Mouse (Mus musculus) MEL-GATA-1-ER (cell line): ENCODE results near the gene Usp30.

Source experiments
- DNase-seq: peaks from one replicate; pipeline ENCODE4 v3.0.0-alpha.2; 2012; ENCODE audit warnings: low read depth; ENCODE audit errors: extremely low read depth

Usp30 gene

DNA sequence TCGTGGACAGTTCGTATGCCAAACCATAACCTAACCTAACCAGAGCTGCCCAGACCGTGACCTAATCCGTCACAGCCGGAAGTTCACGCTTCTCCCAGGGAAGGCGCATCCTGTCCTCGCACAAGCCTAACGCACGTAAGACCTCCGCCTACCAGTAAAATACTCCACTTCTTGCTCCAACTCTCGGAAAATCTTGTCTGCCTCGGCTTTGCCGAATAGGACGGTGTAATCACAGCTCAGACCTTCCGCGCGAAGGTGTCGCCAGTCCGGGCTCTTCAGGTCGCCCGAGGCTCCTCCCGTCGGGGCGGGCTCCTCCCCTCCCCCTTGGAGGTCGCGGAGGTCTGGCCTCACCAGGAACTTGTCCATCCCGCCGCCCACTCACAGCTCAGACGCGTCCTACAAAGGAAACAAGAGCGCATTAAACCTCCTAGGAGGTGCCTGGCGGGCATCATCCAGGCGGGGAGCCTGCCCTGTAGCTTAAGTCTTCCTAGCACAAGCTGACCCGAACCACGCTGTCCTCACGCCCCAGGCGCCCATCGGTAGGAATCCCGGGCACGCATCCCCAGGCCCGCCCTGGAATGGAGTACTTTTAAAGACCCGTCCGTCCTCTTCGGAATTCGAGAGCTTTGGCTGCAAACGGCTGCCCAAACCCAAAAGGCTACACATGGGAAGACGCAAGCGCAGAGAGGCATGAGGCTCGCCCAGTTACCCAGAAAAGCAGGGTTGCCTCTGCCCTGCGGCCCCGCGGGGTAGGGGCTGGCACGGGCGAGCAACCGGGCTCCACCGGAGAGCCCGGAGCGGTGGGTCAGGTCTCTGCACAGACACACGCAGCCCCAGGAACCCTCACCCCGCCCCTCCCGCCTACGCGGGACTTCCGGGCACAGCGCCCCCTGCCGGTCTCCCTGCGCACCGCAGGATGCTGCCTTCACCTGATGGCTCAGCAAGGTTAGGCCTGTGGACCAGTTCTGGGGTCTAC lies 62.4 kb downstream of the Usp30 start, which contains the start of gene Alkbh2:
Gene Alkbh2 (minus strand): TSS at position 845 of the 976 bp plus-strand sequence.
- peak; percentile 39 for DNase-seq

DNA sequence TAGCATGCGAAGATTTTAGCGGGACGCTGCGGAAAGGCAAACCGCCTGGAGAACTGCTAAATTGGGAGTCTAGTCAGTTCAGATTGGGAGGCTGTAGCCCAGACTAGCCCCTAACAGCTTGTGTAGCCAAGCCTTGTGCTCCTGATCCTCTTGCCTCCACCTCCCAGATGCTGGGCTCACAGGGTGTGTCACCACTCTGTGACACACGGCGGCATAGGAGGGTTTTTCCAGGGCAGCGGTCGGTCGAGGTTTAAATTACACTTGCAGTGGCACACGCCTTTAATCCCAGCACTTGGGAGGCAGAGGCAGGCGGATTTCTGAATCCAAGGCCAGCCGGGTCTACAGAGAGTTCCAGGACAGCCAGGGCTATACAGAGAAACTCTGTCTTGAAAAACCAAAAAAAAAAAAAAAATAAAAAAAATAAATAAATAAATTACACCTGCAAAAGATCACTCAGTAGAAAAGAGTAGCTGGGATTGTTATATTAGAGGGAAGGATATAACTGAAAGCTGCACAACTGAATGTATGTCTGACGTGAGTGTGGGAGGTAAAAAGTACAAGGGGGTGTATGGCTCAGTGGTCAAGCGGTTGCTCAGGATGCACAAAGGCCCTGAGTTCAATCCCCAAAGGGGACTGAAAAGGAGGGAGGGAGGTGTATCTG lies 64.4 kb downstream of the Usp30 start:
- no peak for DNase-seq

DNA sequence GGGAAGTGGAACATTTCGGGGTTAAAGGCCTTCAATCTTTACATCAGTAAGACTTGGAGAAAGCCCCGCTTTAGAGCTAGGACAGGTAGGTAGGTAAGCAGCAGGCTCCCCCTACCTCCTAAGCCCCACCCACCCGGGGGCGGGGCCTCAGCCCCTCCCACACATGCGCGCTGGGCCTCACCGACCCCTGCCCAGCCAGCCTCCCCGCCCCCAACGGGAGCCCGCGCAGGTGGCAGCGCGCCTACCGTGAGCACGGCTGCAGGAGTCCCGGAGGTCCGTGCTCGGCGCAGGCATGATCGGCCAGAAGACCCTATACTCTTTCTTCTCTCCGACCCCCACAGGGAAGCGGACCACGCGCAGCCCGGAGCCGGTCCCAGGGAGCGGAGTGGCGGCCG lies 64.9 kb downstream of the Usp30 start, which contains the start of gene Ung:
Gene Ung (plus strand): TSS at position 176 of the 395 bp plus-strand sequence.
- DNase-seq: no peak

DNA sequence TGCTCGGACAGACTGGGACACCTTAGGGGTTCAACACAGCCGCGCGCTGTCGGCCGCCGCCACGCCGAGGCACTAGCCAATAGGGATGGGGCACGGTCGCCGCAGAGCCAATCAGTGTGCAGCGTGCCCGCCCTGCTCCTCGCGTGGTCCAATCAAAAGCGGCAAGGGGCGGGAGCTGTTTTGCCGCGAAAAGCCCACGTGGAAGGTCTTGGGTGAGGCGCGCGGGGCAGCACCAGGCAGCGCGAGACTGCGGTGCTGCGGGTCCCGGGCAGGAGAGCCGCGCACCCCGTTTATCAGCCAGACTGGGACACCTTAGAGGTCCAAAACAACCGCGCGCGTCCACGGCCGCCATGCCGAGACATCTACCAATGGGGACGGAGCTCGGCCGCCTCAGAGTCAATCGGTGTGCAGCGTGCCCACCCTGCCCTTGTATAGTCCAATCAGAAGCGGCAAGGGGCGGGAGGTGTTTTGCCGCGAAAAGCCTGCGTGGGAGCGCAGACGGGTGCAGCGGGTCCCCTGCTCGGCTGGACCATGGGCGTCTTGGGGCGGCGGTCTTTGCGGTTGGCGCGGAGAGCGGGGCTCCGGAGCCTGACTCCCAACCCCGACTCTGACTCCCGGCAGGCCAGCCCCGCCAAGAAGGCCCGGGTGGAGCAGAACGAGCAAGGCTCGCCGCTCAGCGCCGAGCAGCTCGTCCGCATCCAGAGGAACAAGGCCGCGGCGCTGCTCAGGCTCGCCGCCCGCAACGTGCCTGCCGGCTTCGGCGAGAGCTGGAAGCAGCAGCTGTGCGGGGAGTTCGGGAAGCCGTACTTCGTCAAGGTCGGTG lies 65.6 kb downstream of the Usp30 start:
- DNase-seq: peak; percentile 80

DNA sequence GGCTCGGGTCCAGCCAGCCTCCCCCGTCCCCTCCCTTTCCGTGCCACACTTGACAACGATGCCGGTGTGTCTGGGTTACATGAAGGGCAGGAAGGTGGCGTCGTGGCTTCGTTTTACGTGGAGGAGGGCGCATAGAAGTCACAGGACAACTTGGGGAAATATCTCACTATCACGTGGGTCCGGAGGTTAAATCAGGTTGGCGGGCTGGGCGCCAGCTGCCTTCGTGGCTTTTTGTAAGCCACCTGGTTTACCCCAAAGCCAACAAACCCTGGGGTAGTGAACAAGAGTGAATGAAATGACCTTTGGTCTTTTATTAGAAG lies 66.2 kb downstream of the Usp30 start:
- peak; percentile 51 for DNase-seq

DNA sequence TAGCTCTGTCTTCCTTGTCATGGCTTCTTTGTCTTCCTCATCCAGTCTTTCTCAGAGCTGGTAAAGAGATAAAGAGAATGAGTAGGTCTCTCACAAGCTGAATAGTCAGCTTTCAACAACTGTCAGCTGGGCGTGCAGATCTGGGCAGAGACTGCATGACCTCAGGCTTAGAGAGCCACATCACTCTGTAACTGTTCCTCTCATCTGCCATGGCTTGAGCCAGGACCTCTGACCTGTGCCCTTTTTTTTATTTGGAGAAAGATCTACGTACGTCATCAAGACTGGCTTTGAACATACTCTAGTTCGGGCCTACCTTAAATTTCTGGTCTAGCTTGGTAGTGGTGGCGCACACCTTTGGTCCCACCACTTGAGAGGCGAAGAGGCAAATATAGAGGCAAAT lies 67.6 kb downstream of the Usp30 start:
- DNase-seq: no peak

DNA sequence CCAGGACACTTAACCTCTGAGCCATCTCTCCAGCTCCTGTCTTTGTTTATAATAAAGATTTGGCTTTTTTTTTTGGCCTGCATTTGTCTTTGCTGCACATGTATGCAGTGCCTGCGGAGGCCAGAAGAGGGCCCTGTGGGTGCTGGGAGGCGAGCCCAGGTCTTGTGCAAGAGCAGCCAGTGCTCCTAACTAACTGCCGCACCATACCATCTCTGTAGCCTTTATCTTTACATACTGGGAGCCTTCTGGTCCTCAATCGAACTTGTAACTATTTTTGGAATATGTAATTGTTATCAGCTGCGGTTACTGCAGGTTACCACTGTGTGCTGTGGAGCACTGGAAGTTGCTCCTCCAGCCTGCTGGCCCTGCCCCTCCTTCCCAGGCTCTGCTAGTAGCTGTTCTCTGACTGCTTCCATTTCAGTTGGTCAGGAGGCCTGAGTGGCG lies 68.9 kb downstream of the Usp30 start:
- DNase-seq: peak; percentile 97

DNA sequence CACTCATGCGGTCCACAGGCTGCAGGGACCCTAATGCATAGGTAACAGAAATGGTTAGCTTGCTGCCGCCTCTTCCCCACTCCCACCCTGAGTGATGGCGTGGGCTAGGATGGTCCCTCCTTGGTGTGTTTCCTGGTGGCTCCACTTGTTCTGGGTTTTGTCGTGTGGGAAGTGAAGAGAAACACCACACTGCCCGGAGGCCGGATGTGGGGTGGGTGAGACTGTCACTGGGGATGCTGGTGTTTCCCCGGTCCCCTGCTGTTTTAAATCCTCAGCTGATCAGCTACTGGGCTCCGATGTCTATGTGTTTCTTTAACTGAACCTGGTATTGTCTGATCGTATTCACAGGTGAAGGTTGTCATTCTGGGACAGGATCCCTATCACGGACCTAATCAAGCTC lies 70.3 kb downstream of the Usp30 start:
- DNase-seq: no peak

DNA sequence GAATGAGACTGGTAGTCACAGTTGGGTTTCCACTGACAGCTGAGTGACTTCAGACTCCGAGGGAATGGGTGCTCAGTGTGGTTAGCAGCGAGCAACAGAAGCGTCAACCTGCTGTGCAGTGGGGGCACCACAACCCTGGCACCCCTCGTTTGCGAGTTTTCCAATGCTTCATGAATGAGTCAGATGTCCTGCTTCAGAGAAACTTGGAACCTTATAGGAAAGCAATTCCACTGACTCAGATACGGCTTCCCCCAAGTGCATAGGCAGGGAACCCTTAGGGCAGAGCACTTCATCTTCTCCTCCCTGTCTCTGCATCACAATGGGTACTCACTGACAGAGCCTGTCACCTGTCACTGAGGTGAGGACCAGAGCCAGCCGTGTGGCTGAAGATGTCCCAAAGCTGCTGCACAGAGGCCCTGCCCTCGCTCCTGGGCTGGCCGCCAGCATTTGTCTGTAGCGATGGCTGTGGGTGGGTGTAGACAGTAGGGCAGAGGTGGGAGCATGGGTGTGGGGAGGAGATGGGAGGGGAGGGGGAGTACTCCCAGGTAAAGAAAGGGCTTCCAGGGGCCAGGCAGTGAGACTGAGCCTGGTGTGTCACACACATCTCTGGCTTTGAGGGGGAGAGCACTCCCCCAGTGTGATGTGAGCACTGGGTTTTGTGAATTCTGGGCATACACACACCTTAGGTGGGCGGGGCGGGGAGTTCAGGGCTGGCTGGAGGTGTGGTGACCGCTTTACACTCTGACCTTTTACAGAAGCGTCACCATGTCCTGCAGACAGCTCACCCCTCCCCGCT lies 72.4 kb downstream of the Usp30 start:
- DNase-seq: no peak

DNA sequence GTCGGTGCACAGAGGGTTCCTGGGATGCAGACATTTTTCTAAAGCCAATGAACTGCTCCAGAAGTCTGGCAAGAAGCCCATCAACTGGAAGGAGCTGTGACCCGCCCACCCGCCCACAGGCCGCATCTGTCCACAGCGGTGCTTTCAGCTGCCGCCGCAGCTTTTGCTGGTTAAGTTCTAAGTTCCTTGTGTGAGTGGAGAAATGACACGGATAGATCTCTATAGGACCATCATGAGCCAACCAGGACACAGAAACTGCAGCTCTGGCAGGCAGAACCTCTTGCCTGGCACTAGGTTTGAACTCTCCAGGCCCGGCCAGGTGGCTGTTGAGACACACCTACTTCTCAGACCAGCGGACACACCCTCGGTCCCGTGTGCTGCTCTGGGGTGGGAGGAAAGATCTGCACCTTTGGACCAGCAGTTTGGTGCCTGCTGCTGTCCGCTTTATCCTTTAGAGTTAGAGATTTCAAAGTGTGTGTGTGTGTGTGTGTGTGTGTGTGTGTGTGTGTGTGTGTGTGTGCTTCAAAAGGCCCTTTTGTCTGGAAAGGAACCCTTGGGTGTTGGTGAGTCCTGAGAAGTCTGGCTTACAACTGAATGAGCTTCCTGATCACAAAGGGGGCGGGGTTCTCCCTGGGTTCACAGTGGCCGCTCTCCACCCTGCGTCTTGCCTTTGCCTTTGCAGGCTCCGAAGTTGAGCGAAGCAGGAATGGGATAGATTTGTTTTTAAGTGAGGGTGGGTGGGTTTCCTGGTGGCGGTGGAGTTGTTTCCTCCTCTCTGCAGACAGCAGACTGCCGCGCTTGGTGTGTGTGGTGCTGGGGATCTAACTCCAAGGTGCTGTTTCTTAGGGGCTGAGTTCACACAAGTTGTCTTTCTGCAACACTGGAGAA lies 73.3 kb downstream of the Usp30 start:
- no peak for DNase-seq

DNA sequence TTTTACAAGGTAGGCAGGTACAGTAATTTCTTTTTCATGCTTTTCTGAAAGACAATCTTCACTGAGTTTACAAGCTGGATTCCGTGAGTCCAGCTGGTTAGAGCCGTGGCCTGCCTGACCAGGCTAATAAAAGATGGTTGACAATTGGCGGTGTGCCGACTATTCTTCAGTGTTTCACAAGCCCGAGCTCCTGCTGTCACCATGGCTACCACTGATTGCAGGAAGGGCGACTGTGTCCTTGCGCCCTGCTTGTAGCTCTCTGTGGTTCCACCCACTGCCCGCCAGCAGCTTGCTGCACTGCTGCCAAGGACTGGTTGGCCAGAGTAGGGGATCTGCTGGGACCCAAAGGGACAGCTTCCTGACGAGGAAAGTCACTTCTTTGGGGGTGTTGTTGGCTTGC lies 73.9 kb downstream of the Usp30 start:
- no peak for DNase-seq

DNA sequence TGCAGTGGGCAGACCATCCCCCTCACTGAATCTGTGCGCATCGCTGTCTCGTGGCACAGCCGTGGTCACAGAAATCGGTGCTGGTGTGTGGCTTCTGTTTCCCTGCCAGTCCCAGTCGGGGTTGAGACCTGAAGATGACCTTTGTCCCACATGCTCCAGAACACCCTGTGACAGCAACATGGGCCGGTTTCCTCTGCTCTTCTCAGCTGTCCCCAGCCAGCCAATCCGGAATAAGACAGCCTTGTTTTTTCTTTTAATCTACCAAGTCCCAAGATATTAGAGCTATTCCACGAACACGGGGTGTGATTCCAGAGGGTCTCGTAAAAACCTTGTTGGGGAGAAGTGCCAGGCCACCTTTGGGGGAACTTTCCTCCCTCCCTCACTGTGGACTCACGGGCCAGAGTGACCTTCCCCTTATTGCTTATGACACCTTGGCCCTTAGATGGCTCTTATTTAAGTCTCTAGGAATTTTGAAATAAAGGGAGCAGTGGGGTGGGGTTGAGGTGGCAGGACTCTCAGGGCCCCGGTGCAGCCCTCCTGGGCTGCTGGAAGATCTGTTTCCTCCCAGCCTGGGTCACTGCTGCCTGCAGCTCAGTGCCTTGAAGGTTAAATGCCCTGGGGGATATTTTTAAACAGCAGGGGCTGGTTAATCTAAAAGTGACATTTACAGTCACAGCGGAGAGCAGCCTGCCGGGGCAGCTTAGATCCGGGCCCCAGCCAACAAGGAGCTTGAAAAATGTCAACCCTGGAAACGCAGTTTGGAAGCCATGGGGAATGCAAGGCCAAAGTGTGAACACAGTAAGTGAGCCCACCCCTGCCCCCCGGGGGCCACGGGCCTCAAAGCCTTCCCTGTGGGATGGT lies 81.0 kb downstream of the Usp30 start, which contains the start of gene Acacb:
Gene Acacb (plus strand): TSS at position 508 of the 861 bp plus-strand sequence.
- DNase-seq: no peak

DNA sequence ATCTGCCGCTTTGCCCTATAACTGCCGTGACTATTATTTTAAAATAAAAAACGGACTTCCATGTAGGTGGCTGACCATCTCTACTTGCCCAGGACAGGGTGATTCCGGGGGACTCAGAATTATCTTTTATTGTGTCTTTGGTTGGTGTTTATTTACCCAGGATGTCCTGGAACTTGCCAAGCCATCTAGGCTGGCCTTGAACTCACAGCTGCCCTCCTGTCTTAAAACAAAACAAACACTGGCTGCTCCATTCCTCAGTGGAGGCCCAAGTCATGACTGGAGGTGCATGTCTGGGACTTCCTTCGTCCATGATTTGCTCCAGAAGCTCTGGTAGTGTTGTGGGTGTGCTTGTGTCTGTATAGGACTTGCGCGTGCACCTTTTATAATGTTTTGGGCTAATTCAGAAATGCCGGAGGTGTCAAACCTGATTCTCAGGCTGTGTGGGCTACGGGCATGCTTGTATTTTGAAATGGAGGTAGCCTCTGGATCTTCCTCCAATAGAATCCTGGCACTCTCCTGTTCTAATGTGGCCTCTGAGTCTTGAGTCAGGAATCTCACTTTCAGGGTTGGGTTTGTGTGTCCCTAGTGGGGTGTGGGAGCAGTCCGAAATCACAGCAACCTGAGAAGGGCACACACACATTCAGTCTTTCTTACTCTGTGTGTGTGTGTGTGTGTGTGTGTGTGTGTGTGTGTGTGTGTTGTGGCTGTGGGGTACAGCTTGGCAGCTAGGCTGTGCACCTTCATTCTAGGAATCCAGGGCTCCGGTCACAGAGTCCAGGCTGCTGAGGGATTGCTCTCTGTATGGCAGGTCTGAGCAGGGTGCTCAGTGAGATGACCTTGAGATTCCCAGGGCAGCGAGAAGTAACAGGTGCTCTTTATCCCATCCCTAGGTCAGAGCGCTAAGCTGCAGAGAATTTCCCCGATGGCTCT lies 82.0 kb downstream of the Usp30 start:
- no peak for DNase-seq

DNA sequence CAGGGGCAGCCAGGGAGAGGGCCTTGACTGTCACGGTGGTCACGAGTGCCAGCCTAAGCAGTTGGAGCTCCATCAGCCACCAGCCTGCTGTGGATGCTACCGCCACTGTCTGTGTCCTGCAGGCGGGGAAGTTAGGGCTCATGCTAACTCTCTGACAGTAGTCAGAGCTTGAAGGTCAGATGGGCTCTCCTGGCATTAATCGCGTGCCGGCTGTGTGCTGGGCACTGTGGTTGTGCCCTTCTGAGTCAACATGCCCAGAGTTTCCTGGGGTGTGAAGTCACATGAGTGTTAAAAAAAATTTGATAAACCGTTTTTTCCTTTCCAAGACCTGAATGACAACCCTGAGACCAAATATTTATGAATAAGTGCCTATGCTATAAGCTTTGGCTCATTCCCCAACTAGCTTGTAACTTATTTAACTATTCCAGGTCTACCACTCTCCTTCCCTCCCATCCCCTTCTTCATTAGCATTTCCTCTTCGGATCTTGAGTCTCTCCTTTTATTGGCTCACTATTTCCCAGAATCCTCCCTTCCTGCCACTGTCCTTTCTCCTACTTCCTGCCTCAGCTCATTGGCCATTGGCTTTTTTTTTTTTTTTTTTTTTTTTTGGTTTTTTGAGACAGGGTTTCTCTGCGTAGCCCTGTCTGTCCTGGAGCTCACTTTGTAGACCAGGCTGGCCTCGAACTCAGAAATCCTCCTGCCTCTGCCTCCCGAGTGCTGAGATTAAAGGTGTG lies 87.3 kb downstream of the Usp30 start:
- no peak for DNase-seq

DNA sequence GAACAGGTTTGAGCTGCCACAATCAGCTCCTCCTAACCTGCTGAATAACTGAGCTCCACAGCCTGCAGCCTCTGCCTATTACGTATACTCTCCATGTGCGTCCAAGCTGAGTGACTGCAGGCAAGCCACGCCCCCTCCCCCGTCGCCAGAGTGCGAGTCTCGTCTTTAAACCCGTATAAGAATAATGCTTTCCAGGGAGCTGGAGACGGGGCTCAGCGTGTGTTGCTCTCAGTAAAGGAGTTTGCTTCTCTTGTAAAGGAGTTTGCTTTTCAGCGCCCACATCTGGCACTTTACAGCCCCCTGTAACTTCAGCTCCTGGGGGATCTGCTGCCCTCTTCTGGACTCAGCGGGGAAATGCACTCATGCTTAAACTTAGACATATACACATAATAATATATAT lies 88.2 kb downstream of the Usp30 start:
- no peak for DNase-seq

DNA sequence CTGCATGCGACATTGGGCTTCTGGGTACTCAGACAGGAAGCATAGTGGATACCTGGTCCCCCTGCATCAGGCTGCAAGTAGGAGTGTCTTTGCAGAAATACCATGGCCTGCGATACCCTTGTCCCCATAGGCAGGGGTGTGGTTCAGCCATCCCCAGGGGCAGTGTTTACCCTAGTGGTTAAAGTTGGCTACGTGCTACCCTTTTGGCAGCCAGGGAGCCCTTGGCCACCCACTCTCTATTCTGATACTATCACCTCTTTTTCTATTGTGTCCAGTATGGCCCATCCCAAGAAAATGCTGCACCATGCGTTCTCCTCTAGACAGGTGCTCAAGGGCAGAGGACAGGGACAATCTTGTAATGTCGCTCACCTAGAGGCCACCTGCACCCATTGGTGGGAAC lies 89.5 kb downstream of the Usp30 start:
- no peak for DNase-seq
